Mouse (Mus musculus) cerebral cortex, adult 2 months (tissue): Measurements from ENCODE around the gene Zcchc24.

Experiments used
- WGBS: fragments of 180-500 bp; shearing (Covaris S2); methylation state at CpG from one replicate; pipeline ENCODE4 v1.1.7; 2018; 5-methylcytosine and 5-hydroxymethylcytosine counted together

Zcchc24 gene

GRCm38 (mm10) chr14:25746371-25746770, 22.5 kb downstream of the Zcchc24 start:
- WGBS = 91% methylated on average over 6 of the region's 6 CpGs

GRCm38 (mm10) chr14:25745365-25746184, 23.3 kb downstream of the Zcchc24 start:
- 68% methylated on average over 11 of the region's 11 CpGs for WGBS

- 77% methylated on average over 5 of the region's 5 CpGs for WGBS
These were observed 25.9 kb downstream of the Zcchc24 start for GRCm38 (mm10) chr14:25742943-25743342.

- WGBS = 64% methylated on average over 5 of the region's 5 CpGs
These were observed 26.9 kb downstream of the Zcchc24 start for GRCm38 (mm10) chr14:25741840-25742367.

GRCm38 (mm10) chr14:25741211-25741610, 27.6 kb downstream of the Zcchc24 start:
- 76% methylated on average over 3 of the region's 3 CpGs for WGBS

GRCm38 (mm10) chr14:25739957-25740565, 28.8 kb downstream of the Zcchc24 start:
- WGBS = 57% methylated on average over 4 of the region's 4 CpGs

DNA sequence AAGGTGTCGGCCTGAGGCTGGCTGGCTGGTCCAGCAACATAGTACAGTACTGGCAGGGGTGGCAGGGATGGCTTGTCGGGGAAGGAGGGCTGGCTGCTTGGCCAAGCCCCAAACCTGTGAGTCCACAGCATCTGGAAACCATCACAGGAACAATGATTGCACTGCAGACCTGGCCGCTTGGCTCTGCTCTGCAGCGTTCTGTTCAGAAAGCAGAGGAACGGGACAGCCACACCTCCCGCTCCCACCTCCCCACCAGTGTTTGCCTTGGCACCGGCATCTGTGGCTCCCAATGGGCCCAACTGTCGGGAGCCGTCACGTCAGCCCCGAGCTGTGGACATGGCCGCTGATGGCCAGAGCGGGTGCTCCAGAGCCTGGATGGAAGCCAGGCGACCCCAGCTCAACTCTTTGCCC, 30.2 kb downstream of the Zcchc24 start:
- 58% methylated on average over 14 of the region's 14 CpGs for WGBS

GRCm38 (mm10) chr14:25736589-25736988, 32.2 kb downstream of the Zcchc24 start:
- 18% methylated on average over 6 of the region's 6 CpGs for WGBS

- 70% methylated on average over 3 of the region's 3 CpGs for WGBS
These were observed 32.7 kb downstream of the Zcchc24 start for GRCm38 (mm10) chr14:25736140-25736539.

DNA sequence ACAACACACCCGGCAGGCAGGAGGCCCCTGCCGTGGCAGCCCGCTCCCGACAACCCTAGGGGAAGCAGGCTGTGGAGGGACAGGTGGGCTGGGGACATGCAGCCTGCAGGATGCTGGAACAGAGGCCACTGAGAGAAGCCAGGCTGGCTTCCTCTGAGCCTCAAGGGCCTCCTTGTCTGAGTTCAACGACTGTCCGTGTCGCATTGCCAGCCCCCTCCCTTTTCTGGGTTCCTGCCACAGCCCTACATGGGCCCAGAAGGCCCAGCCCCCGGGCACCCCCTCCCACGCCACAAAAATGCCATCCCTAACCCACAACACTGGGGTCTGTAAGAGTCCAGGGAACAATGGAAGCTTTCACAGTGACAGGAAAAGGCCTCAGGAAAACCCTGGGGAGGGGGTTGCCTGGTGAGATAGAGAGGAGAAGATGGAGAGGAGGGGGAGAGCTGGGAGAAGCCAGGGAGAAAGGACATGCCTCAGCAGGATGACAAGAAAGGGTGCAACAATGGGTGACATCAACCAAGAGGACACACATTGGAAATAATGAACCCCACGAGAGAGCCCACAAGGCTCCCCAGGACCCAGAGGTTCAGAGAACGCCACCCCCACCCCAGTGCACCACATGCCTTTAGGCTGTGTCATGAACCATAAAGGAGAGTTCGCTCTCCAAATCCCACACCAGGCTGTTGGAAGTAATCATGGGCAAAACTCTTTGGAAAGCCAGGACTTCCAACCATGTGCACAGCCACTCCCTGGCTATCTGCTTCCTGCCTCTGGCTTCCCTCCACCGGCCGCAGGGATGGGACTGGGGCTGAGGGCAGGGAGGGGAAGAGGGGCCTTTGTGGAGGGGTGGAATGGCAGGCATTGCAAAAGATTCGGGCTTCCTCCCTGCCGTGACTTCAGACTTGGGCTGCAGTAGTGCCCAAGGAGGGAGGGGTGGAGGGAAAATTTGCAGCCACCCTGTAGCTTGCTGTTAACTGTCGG, 33.8 kb downstream of the Zcchc24 start:
- WGBS = 53% methylated on average over 17 of the region's 17 CpGs

- 82% methylated on average over 5 of the region's 5 CpGs for WGBS
These were observed 41.7 kb downstream of the Zcchc24 start for GRCm38 (mm10) chr14:25727149-25727510.

DNA sequence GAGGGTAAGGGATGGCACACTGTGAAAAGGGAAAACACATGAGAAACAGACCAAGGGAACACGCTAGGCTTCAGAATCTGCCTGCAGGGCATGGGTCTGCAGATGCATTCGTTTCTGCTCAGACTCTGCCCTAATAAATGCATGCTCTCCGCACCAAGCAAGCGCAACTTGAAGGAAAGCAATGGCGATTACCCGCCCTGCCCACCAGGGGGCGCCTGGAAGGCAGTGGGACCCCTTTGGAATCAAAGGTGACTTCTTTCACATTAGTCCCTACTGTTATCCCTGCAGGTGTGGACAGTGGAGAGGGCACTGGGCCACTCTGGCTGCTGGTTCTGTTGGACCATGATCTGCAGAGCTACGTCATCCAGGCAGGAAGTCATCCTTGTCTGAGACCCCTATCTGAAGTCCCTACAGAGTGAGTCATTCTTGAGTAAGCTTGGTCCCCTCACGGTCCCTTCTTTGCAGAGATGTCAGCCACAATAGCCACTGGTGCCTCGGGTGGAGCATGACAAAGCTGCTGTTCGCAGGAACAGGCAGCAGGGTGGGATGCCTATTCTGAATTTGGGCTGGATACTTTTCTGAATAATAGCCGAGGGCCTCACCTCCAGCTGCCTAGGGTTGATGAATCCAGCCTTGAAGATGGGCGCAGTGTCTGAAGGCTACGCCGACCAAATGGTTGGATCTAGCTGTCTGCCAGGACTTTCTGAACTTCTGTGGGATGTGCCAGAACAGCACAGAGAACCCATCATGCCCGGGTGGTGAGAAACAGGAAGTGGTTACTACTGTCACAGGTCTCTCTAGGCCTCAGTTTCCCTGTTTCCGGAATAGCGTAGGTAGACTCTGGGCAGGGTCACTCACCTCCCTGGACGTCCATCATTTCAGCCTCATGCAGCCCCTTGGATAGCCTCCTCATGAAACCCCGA, 42.4 kb downstream of the Zcchc24 start:
- 64% methylated on average over 20 of the region's 20 CpGs for WGBS

DNA sequence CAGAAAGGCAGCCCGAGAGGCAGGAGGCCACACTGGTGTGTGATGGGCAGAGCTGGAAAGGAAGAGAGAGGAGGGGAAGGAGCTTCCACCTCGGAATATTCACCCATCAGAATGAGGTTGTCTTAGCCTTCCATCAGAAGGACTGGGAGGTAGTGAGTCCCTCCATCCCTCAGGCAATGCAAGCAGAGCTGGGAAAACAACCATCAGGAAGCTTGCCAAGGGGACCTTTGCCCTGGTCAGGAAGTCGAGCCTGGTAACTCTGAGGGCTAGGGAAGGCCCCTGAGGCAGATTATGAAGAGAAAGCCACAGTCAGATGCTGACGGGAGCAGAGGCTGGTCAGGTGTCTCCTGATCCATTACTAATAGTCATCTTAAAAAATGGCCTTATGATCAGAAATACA, 43.1 kb downstream of the Zcchc24 start:
- 48% methylated on average over 4 of the region's 4 CpGs for WGBS

DNA sequence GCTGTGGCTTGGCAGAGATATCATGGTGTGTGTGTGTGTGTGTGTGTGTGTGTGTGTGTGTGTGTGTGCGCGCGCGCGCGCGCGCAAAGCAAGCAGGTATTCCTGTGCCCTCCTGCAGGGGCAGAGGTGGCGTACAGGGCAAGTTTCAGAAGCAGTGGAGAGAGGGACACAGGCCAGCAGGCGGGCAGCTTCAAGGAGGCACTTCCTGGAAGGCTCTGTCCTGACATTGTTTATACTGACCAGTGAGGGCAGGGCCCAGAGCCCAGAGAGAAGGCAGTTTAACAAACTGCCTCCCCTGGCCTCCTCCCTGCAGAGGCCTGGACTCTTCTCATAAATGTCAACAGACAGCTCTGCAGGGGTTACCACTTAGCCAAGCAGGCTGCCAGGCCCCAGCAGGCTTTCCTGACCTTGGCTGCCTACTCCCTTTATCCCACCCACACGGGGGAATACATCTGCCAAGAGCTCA, 43.8 kb downstream of the Zcchc24 start:
- 67% methylated on average over 11 of the region's 11 CpGs for WGBS

- 90% methylated on average over 5 of the region's 5 CpGs for WGBS
These were observed 47.7 kb downstream of the Zcchc24 start for GRCm38 (mm10) chr14:25720962-25721707.

GRCm38 (mm10) chr14:25719371-25719770, 49.5 kb downstream of the Zcchc24 start:
- 76% methylated on average over 9 of the region's 9 CpGs for WGBS

- WGBS = 19% methylated on average over 2 of the region's 2 CpGs
These were observed 50.4 kb downstream of the Zcchc24 start for GRCm38 (mm10) chr14:25718471-25718870.

- WGBS = 62% methylated on average over 8 of the region's 8 CpGs
These were observed 51.1 kb downstream of the Zcchc24 start for GRCm38 (mm10) chr14:25717718-25718117.

DNA sequence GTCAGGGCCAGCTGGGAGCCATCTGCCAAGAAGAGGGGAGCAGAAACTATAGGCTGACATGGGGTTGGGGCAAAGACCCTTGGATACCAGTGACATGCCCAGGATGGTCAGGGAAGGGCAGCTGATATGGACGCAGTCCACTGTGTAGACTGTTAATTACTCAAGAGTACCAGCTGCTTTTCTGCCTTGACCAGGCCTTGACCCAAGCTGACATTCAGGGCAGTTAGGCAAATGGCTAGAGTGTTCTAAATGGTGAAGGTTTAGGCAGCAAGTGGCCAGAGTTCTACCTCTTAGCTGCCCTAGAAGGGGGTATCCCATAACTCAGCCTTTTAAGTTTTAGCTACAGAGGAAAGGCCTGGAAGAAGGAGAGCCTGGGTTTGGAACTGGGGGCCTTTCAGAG, 52.3 kb downstream of the Zcchc24 start:
- WGBS = 81% methylated on average over 1 of the region's 1 CpGs

- 32% methylated on average over 4 of the region's 4 CpGs for WGBS
These were observed 55.4 kb downstream of the Zcchc24 start for GRCm38 (mm10) chr14:25713443-25713842.
